Mouse (Mus musculus): ENCODE measurements around the gene Ccdc148. TPM values are rescaled to one million over a fixed set of nuclear protein-coding genes. Genes with fewer than 3 reads are reported as not detected.

The Ccdc148 gene
- polyA plus RNA-seq, 1 experiment: 0.02 TPM

- Histone ChIP-seq H3K79me2 (ENCODE audit: control insufficient read depth, insufficient read depth) (no peaks in the 10 kb centered on the region), H3K79me3 (ENCODE audit: low read depth) (no peaks in the 10 kb centered on the region), H3ac (ENCODE audit: control insufficient read depth, insufficient read length, low read depth) (no peak overlapping the region), H3K27me3 (ENCODE audit: control insufficient read depth, insufficient read depth, insufficient read length) (peaks cover 3% of the 10 kb centered on the region), H3K36me3 (ENCODE audit: control insufficient read depth, insufficient read depth) (no peaks in the 10 kb centered on the region), H3K4me3 (ENCODE audit: insufficient read depth, poor library complexity, severe bottlenecking) (no peak overlapping the region)
- no peak for TF ChIP-seq CEBPB (IDR thresholded peaks at IDR 0.05; ENCODE audit: low read depth)
- no peak for TF ChIP-seq MYOD1 (IDR thresholded peaks at IDR 0.05; ENCODE audit: control insufficient read depth, insufficient read length, low read depth)
- no peak for TF ChIP-seq MAX (IDR thresholded peaks at IDR 0.05)
- no peak for TF ChIP-seq CTCF (IDR thresholded peaks at IDR 0.05; ENCODE audit: control insufficient read depth, insufficient read depth, insufficient read length)
- no peak for TF ChIP-seq FOSL1 (IDR thresholded peaks at IDR 0.05; ENCODE audit: insufficient read depth, low read length, poor library complexity, severe bottlenecking)
- no peak for TF ChIP-seq USF1 (IDR thresholded peaks at IDR 0.05; ENCODE audit: low read depth)
- no peak for TF ChIP-seq MYOG (IDR thresholded peaks at IDR 0.05; ENCODE audit: control insufficient read depth, extremely low read depth, insufficient read length)
Observed at GRCm38 (mm10) chr2:58906814-58907516, 253.5 kb downstream of the Ccdc148 start.

DNA sequence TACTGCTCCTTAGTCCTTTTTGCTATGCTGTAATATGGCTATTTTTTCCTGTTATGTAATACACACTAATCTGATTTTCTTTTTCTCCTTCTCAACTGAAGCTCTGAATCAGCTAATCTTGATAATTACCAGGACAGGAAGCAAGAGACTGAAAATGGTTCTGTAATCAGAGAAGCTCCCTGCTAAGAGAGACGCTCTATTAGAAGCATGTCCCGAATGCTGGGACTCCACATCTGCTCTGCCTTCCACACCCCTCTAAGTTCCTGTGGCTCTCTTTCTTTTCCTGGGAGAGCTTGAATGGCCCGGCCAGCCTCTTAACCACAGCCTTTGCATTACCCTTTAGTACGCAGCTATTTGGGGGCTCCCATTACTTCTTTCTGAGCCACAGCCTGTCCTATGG lies 255.4 kb downstream of the Ccdc148 start:
- Histone ChIP-seq H3K79me2 (ENCODE audit: control insufficient read depth, insufficient read depth) (no peaks in the 10 kb centered on the region), H3K36me3 (ENCODE audit: control insufficient read depth, insufficient read depth) (no peaks in the 10 kb centered on the region), H3ac (ENCODE audit: control insufficient read depth, insufficient read length, low read depth) (no peak overlapping the region), H3K79me3 (ENCODE audit: low read depth) (no peaks in the 10 kb centered on the region), H3K27me3 (ENCODE audit: control insufficient read depth, insufficient read depth, insufficient read length) (peaks cover 3% of the 10 kb centered on the region), H3K4me3 (ENCODE audit: insufficient read depth, poor library complexity, severe bottlenecking) (no peak overlapping the region)
- no peak for TF ChIP-seq MYOG (IDR thresholded peaks at IDR 0.05; ENCODE audit: control insufficient read depth, extremely low read depth, insufficient read length)
- no peak for TF ChIP-seq CTCF (IDR thresholded peaks at IDR 0.05; ENCODE audit: control insufficient read depth, insufficient read depth, insufficient read length)
- TF ChIP-seq MAX (IDR thresholded peaks at IDR 0.05): no peak
- no peak for TF ChIP-seq USF1 (IDR thresholded peaks at IDR 0.05; ENCODE audit: low read depth)
- no peak for TF ChIP-seq MYOD1 (IDR thresholded peaks at IDR 0.05; ENCODE audit: control insufficient read depth, insufficient read length, low read depth)
- no peak for TF ChIP-seq FOSL1 (IDR thresholded peaks at IDR 0.05; ENCODE audit: insufficient read depth, low read length, poor library complexity, severe bottlenecking)
- TF ChIP-seq CEBPB (IDR thresholded peaks at IDR 0.05; ENCODE audit: low read depth): no peak

- Histone ChIP-seq H3K36me3 (ENCODE audit: control insufficient read depth, insufficient read depth) (no peaks in the 10 kb centered on the region), H3K79me2 (ENCODE audit: control insufficient read depth, insufficient read depth) (no peaks in the 10 kb centered on the region), H3K79me3 (ENCODE audit: low read depth) (no peaks in the 10 kb centered on the region), H3K4me3 (ENCODE audit: insufficient read depth, poor library complexity, severe bottlenecking) (no peak overlapping the region), H3K27me3 (ENCODE audit: control insufficient read depth, insufficient read depth, insufficient read length) (no peaks in the 10 kb centered on the region), H3ac (ENCODE audit: control insufficient read depth, insufficient read length, low read depth) (no peak overlapping the region)
- no peak for TF ChIP-seq MYOG (IDR thresholded peaks at IDR 0.05; ENCODE audit: control insufficient read depth, extremely low read depth, insufficient read length)
Observed at GRCm38 (mm10) chr2:58879876-58880275, 280.6 kb downstream of the Ccdc148 start.

- Histone ChIP-seq H3K4me3 (ENCODE audit: insufficient read depth, poor library complexity, severe bottlenecking) (no peak within 1 kb of the TSS), H3K36me3 (ENCODE audit: control insufficient read depth, insufficient read depth) (no peaks in the 10 kb centered on the region), H3K79me3 (ENCODE audit: low read depth) (no peaks in the 10 kb centered on the region), H3K79me2 (ENCODE audit: control insufficient read depth, insufficient read depth) (no peaks in the 10 kb centered on the region), H3K27me3 (ENCODE audit: control insufficient read depth, insufficient read depth, insufficient read length) (no peaks in the 10 kb centered on the region), H3ac (ENCODE audit: control insufficient read depth, insufficient read length, low read depth) (no peak within 1 kb of the TSS)
- no peak for TF ChIP-seq FOSL1 (IDR thresholded peaks at IDR 0.05; ENCODE audit: insufficient read depth, low read length, poor library complexity, severe bottlenecking)
- no peak for TF ChIP-seq USF1 (IDR thresholded peaks at IDR 0.05; ENCODE audit: low read depth)
- no peak for TF ChIP-seq CTCF (IDR thresholded peaks at IDR 0.05; ENCODE audit: control insufficient read depth, insufficient read depth, insufficient read length)
- no peak for TF ChIP-seq MAX (IDR thresholded peaks at IDR 0.05)
- no peak for TF ChIP-seq MYOG (IDR thresholded peaks at IDR 0.05; ENCODE audit: control insufficient read depth, extremely low read depth, insufficient read length)
- TF ChIP-seq MYOD1 (IDR thresholded peaks at IDR 0.05; ENCODE audit: control insufficient read depth, insufficient read length, low read depth): no peak
- TF ChIP-seq CEBPB (IDR thresholded peaks at IDR 0.05; ENCODE audit: low read depth): no peak
Observed at GRCm38 (mm10) chr2:58859134-58859533, 301.3 kb downstream of the Ccdc148 start, which contains the start of gene Gm11099. Gene Gm11099 (plus strand): TSS chr2:58859434.

GRCm38 (mm10) chr2:58844499-58844898 lies 316.0 kb downstream of the Ccdc148 start:
- Histone ChIP-seq H3K79me3 (ENCODE audit: low read depth) (no peaks in the 10 kb centered on the region), H3K27me3 (ENCODE audit: control insufficient read depth, insufficient read depth, insufficient read length) (peaks cover 3% of the 10 kb centered on the region), H3K4me3 (ENCODE audit: insufficient read depth, poor library complexity, severe bottlenecking) (no peak overlapping the region), H3ac (ENCODE audit: control insufficient read depth, insufficient read length, low read depth) (no peak overlapping the region), H3K36me3 (ENCODE audit: control insufficient read depth, insufficient read depth) (no peaks in the 10 kb centered on the region), H3K79me2 (ENCODE audit: control insufficient read depth, insufficient read depth) (no peaks in the 10 kb centered on the region)
- TF ChIP-seq CTCF (IDR thresholded peaks at IDR 0.05; ENCODE audit: control insufficient read depth, insufficient read depth, insufficient read length) (no peak), MAX (IDR thresholded peaks at IDR 0.05) (no peak), MYOG (IDR thresholded peaks at IDR 0.05; ENCODE audit: control insufficient read depth, extremely low read depth, insufficient read length) (no peak), USF1 (IDR thresholded peaks at IDR 0.05; ENCODE audit: low read depth) (no peak)

GRCm38 (mm10) chr2:58842443-58842842 lies 318.0 kb downstream of the Ccdc148 start:
- Histone ChIP-seq H3ac (ENCODE audit: control insufficient read depth, insufficient read length, low read depth) (no peak overlapping the region), H3K27me3 (ENCODE audit: control insufficient read depth, insufficient read depth, insufficient read length) (peaks cover 3% of the 10 kb centered on the region), H3K79me2 (ENCODE audit: control insufficient read depth, insufficient read depth) (no peaks in the 10 kb centered on the region), H3K79me3 (ENCODE audit: low read depth) (no peaks in the 10 kb centered on the region), H3K36me3 (ENCODE audit: control insufficient read depth, insufficient read depth) (no peaks in the 10 kb centered on the region), H3K4me3 (ENCODE audit: insufficient read depth, poor library complexity, severe bottlenecking) (no peak overlapping the region)
- TF ChIP-seq MYOD1 (IDR thresholded peaks at IDR 0.05; ENCODE audit: control insufficient read depth, insufficient read length, low read depth) (peak; percentile 37), CTCF (IDR thresholded peaks at IDR 0.05; ENCODE audit: control insufficient read depth, insufficient read depth, insufficient read length) (no peak)
